Mouse (Mus musculus): ENCODE measurements around the gene Plekhg5. TPM values are rescaled to one million over a fixed set of nuclear protein-coding genes. Genes with fewer than 3 reads are reported as not detected.
A peak's percentile ranks its signal among the peaks of the same experiment; 100 is the strongest.

The Plekhg5 gene
- polyA plus RNA-seq, 1 experiment: 22.0 TPM

DNA sequence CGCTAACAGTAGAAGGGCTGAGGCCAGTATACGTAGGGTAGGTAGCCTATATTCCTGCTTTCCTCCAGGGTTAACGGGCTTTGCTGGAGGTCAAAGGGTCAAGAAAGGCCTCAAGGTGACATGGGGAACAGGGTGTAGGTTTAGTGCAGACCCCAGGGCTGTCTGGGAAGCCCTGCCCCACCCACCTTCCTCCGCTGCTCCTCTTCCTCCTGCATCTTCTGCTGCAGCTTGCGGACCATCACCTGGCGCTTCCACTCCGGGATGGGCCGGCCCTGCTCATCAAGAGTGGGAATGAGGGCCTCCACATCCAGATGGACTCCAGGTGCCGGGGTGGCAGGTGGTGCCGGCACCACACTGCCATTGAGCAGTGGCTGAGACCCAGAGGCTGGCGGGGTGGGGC, 55.6 kb downstream of the Plekhg5 start:
- DNase-seq: no peak
- Histone ChIP-seq H3K27ac (ENCODE audit: control insufficient read depth, insufficient read depth, low read length) (no peak overlapping the region), H3K27me3 (ENCODE audit: control insufficient read depth, insufficient read depth, low read length) (peaks cover 17% of the 10 kb centered on the region; the same call in 1 of the 2 replicates), H3K4me3 (ENCODE audit: control insufficient read depth, insufficient read depth, low read length) (no peak overlapping the region), H3K4me1 (replicated peaks; ENCODE audit: control insufficient read depth, insufficient read depth, low read length) (peaks cover 34% of the 10 kb centered on the region), H3K36me3 (ENCODE audit: control insufficient read depth, insufficient read depth, low read length) (no peaks in the 10 kb centered on the region)
- TF ChIP-seq POLR2A (IDR thresholded peaks at IDR 0.05; ENCODE audit: control insufficient read depth, extremely low read depth, insufficient read depth, low read length, poor library complexity): no peak
- TF ChIP-seq CTCF (IDR thresholded peaks at IDR 0.05; ENCODE audit: borderline replicate concordance, control insufficient read depth, extremely low read depth, insufficient read depth, low read length, poor library complexity): no peak
- WGBS: 96% methylated on average over 11 of the region's 11 CpGs

DNA sequence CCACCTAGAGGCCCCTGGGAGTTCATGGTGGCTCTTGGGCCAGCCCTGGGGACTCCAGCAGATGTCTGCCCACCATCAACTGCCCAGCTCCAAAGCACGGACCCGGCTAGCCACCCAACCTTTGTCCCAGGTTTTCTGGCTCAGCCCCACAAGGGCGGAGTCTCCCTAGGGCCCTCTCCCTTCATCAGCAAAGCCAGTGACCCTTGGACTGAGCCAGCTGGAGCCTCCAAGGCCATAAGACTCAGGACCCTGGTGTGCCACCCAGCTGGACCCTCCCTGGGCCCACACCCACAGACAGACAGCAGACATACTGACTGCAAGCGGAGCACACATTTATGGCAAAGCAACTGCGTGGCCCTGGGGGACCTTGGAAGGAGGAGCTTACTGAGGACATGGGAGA, 56.5 kb downstream of the Plekhg5 start:
- no peak for DNase-seq
- H3K4me1 ChIP-seq (replicated peaks; ENCODE audit: control insufficient read depth, insufficient read depth, low read length): peaks cover 29% of the 10 kb centered on the region
- no peaks in the 10 kb centered on the region for H3K36me3 ChIP-seq (ENCODE audit: control insufficient read depth, insufficient read depth, low read length)
- no peak overlapping the region for H3K27ac ChIP-seq (ENCODE audit: control insufficient read depth, insufficient read depth, low read length)
- no peak overlapping the region for H3K4me3 ChIP-seq (ENCODE audit: control insufficient read depth, insufficient read depth, low read length)
- TF ChIP-seq POLR2A (IDR thresholded peaks at IDR 0.05; ENCODE audit: control insufficient read depth, extremely low read depth, insufficient read depth, low read length, poor library complexity) (no peak), CTCF (IDR thresholded peaks at IDR 0.05; ENCODE audit: borderline replicate concordance, control insufficient read depth, extremely low read depth, insufficient read depth, low read length, poor library complexity) (no peak)
- H3K27me3 ChIP-seq (ENCODE audit: control insufficient read depth, insufficient read depth, low read length): peaks cover 17% of the 10 kb centered on the region; the same call in 1 of the 2 replicates
- WGBS: 92% methylated on average over 5 of the region's 5 CpGs

DNA sequence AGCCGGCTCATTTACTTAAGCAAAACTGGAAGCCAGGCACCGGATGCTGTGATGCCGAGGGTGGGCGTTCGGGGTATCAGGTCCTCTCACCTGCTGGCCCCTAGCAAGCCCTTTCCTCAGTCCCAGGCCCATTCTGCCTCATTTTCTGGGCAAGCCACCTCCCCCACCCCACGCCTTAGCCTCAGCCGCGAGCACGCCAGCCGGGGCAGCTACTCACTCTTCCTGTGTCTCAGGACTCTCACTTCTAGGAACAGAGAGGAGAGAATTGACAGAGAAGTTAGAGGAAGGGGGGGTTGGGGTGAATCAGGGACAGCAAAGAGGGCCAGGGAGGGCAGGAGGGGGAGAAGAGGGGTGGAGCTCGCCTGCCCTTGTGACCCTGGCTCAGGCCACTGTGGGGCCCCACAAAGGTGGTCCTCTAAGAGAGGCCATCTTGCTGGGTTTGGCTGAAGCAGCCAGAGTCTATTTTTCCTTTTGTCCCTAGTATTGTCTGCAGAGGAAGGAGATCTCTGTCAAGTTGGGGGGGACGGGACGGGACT, 57.2 kb downstream of the Plekhg5 start:
- Histone ChIP-seq H3K27ac (ENCODE audit: control insufficient read depth, insufficient read depth, low read length) (no peak overlapping the region), H3K27me3 (ENCODE audit: control insufficient read depth, insufficient read depth, low read length) (peaks cover 17% of the 10 kb centered on the region; the same call in 1 of the 2 replicates), H3K36me3 (ENCODE audit: control insufficient read depth, insufficient read depth, low read length) (no peaks in the 10 kb centered on the region), H3K4me1 (replicated peaks; ENCODE audit: control insufficient read depth, insufficient read depth, low read length) (peaks cover 23% of the 10 kb centered on the region), H3K4me3 (ENCODE audit: control insufficient read depth, insufficient read depth, low read length) (no peak overlapping the region)
- TF ChIP-seq CTCF (IDR thresholded peaks at IDR 0.05; ENCODE audit: borderline replicate concordance, control insufficient read depth, extremely low read depth, insufficient read depth, low read length, poor library complexity): no peak
- no peak for TF ChIP-seq POLR2A (IDR thresholded peaks at IDR 0.05; ENCODE audit: control insufficient read depth, extremely low read depth, insufficient read depth, low read length, poor library complexity)
- WGBS: 46% methylated on average over 13 of the region's 13 CpGs
- no peak for DNase-seq

DNA sequence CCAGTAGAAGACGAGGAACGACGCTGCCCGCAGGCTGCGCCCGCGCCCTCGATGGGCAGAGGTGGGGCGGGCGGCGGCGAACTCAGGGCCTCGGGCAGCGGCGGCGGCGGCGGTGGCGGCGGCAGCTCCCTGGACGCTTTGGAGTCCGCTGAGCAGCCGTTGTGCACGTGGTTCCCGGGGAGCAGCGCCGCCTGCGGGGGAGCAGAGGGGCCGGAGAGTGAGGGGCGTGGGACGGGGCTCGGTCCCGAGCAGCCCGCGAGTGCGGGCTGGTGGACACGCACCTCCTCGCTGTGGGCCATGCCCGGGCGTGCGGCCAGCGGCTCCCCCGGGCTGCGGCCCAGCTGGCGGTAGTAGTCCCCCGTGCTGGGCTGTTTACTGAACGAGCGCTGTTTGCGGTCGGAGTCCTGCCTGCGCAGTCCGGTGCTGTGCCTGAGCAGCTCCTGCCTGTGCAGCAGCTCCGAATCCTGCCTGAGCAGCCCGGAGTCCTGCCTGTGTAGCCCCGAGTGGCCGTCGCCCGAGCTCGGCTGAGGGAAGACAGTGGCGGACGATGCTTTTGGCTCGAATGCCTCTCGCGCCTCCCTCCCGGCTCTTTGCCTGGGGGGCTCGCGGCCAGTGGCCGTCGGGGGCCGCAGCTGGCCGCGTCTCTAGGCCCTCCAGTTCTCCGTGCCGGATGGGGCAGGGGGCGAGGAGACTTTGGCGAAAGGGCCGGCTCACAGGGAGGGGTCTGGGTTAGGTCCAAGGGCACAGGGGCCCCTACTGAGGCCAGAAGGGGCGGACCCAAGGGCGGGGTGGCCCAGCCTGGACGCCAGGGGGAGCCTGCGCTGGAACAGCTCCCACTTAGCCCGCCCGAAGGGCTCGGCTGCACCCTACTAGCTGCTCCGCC, 58.7 kb downstream of the Plekhg5 start:
- H3K27ac ChIP-seq (ENCODE audit: control insufficient read depth, insufficient read depth, low read length): no peak overlapping the region
- TF ChIP-seq CTCF (IDR thresholded peaks at IDR 0.05; ENCODE audit: borderline replicate concordance, control insufficient read depth, extremely low read depth, insufficient read depth, low read length, poor library complexity) (no peak), POLR2A (IDR thresholded peaks at IDR 0.05; ENCODE audit: control insufficient read depth, extremely low read depth, insufficient read depth, low read length, poor library complexity) (no peak)
- H3K36me3 ChIP-seq (ENCODE audit: control insufficient read depth, insufficient read depth, low read length): no peaks in the 10 kb centered on the region
- H3K27me3 ChIP-seq (ENCODE audit: control insufficient read depth, insufficient read depth, low read length): peaks cover 15% of the 10 kb centered on the region; the same call in 1 of the 2 replicates
- 2% methylated on average over 85 of the region's 85 CpGs for WGBS
- DNase-seq: peak; percentile 34
- H3K4me3 ChIP-seq (ENCODE audit: control insufficient read depth, insufficient read depth, low read length): peak overlapping the region; percentile 9; the same call in 1 of the 2 replicates
- H3K4me1 ChIP-seq (replicated peaks; ENCODE audit: control insufficient read depth, insufficient read depth, low read length): peaks cover 11% of the 10 kb centered on the region; the same call in 1 of the 2 replicates

DNA sequence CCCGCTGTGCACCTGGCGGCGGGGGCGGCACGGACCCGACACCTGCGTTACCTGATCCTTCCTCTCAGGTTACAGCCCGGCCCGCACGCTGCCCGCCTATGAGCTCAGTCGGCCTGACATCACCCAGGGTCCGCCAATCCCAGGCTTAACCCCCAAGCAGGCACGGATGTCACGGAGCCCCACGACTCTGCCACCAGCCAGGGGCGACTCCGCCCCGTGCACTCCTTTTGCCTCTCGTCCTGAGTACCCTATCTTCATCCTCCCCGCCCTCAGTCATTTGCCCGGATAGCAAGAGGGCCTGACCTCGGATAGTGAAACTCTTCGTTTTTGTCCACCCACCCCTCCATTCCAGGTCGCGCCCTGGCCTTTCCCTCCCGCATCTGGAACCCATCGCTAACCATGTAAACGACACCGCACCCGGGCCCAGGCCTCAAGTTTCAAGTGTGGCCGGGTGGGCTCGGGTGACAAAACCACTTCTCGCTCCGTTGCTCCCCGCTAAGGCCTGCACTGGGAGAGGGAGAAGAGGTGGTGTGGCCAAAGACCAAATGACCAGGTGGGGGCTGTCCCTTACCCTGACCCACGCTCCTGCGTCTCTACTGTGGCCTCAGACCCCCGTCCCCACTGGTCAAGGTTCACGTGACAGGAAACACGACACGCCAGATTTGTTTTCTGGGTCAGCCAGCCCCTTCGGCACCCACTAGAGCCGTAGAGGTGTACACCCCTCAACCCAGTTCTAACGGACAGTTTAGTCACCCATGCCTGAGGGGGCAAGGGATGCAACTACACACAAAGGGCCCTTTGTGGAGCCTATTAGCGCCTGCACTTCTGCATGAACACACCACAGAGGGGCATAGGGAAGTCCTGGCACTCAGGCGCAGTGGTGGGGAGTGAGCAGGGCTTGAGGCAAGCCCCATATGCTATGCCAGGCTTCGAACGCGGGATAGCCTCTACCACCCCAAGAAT, 59.8 kb downstream of the Plekhg5 start:
- no peak overlapping the region for H3K4me3 ChIP-seq (ENCODE audit: control insufficient read depth, insufficient read depth, low read length)
- no peak for DNase-seq
- WGBS: 21% methylated on average over 50 of the region's 50 CpGs
- H3K36me3 ChIP-seq (ENCODE audit: control insufficient read depth, insufficient read depth, low read length): no peaks in the 10 kb centered on the region
- peaks cover 11% of the 10 kb centered on the region; the same call in 1 of the 2 replicates for H3K4me1 ChIP-seq (replicated peaks; ENCODE audit: control insufficient read depth, insufficient read depth, low read length)
- H3K27me3 ChIP-seq (ENCODE audit: control insufficient read depth, insufficient read depth, low read length): peaks cover 10% of the 10 kb centered on the region; the same call in 1 of the 2 replicates
- no peak overlapping the region for H3K27ac ChIP-seq (ENCODE audit: control insufficient read depth, insufficient read depth, low read length)
- TF ChIP-seq POLR2A (IDR thresholded peaks at IDR 0.05; ENCODE audit: control insufficient read depth, extremely low read depth, insufficient read depth, low read length, poor library complexity) (no peak), CTCF (IDR thresholded peaks at IDR 0.05; ENCODE audit: borderline replicate concordance, control insufficient read depth, extremely low read depth, insufficient read depth, low read length, poor library complexity) (no peak)

DNA sequence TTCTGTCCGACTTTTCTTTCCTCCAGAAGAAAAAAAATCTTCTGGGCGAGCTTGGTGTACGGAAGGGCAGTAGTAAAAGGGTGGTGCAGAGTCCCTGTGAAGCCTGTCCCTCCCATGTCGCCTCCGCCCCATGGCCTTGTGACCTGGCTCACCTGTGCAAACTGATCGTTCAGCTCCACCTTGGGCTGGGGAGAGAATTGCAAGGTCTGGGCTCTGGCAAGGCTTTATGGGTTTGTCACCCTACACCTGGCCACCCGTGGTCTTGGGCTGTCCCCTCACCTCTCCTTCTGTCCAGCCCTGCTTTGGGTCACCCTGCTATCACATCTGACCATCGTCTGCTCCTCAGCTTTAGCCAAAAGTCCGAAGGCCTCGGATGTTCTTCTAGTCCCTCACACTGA, 60.5 kb downstream of the Plekhg5 start:
- 69% methylated on average over 10 of the region's 10 CpGs for WGBS
- Histone ChIP-seq H3K27ac (ENCODE audit: control insufficient read depth, insufficient read depth, low read length) (no peak overlapping the region), H3K27me3 (ENCODE audit: control insufficient read depth, insufficient read depth, low read length) (peaks cover 10% of the 10 kb centered on the region; the same call in 1 of the 2 replicates), H3K4me3 (ENCODE audit: control insufficient read depth, insufficient read depth, low read length) (no peak overlapping the region), H3K4me1 (replicated peaks; ENCODE audit: control insufficient read depth, insufficient read depth, low read length) (peaks cover 11% of the 10 kb centered on the region; the same call in 1 of the 2 replicates), H3K36me3 (ENCODE audit: control insufficient read depth, insufficient read depth, low read length) (no peaks in the 10 kb centered on the region)
- TF ChIP-seq CTCF (IDR thresholded peaks at IDR 0.05; ENCODE audit: borderline replicate concordance, control insufficient read depth, extremely low read depth, insufficient read depth, low read length, poor library complexity) (no peak), POLR2A (IDR thresholded peaks at IDR 0.05; ENCODE audit: control insufficient read depth, extremely low read depth, insufficient read depth, low read length, poor library complexity) (no peak)
- DNase-seq: no peak
